Mouse (Mus musculus) brain, embryonic 14.5 days (tissue): Measurements from ENCODE around the gene Csl. TPM values are rescaled to one million over a fixed set of nuclear protein-coding genes. Genes with fewer than 3 reads are reported as not detected.

Experiments used
- DNase-seq: peaks from one replicate; pipeline ENCODE4 v3.0.0-alpha.2; 2011; ENCODE audit warnings: low read depth
- CTCF ChIP-seq: fragments of 200-500 bp; IDR thresholded peaks from 2 replicates; pipeline ENCODE4 v1.5.1; 2012; ENCODE audit warnings: inconsistent platforms, mild to moderate bottlenecking, moderate library complexity, borderline replicate concordance; ENCODE audit not compliant: insufficient read depth, insufficient read length; ENCODE audit errors: extremely low read depth
- POLR2A ChIP-seq: fragments of 200-500 bp; IDR thresholded peaks from 2 replicates; pipeline ENCODE4 v1.6.1; 2012; ENCODE audit warnings: mild to moderate bottlenecking, inconsistent platforms, borderline replicate concordance; ENCODE audit not compliant: poor library complexity, insufficient read depth, insufficient read length, severe bottlenecking; ENCODE audit errors: extremely low read depth
- polyA plus RNA-seq: library from polyadenylated mRNA; depleted of rRNA; stranded (reverse); fragments of >200 nt; gene quantifications from 2 replicates; pipeline ENCODE4 v1.2.3, GENCODE M21; 2012; rRNA removed

The Csl gene
- 0.05 TPM in 1 of 2 replicates, not detected in the other for polyA plus RNA-seq

GRCm38 (mm10) chr10:99759558-99759957 is at the start of gene Csl:
Gene Csl, minus strand, starts transcription at chr10:99759658.
- TF ChIP-seq CTCF (no peak), POLR2A (no peak)
- no peak for DNase-seq

DNA sequence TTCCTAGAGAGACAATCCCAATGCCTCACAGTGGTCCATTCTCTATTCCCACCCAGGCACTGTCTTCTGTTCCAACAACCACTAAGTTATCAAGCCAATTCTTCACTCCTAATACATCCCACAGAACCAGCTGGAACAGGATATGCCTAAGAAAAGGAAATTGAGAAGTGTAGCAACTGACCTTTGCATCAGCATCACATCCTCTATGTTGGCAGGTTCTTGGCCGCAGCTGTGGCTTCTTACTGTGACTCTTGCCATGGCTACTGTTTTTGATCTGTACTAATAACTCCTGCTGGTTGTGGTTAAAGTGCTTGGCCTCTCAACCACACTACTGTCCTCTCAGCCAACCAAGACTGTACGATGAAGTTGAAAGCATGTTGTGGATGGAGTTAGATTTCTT is 30.0 kb upstream of the Csl start:
- no peak for DNase-seq
- TF ChIP-seq POLR2A (no peak), CTCF (no peak)

DNA sequence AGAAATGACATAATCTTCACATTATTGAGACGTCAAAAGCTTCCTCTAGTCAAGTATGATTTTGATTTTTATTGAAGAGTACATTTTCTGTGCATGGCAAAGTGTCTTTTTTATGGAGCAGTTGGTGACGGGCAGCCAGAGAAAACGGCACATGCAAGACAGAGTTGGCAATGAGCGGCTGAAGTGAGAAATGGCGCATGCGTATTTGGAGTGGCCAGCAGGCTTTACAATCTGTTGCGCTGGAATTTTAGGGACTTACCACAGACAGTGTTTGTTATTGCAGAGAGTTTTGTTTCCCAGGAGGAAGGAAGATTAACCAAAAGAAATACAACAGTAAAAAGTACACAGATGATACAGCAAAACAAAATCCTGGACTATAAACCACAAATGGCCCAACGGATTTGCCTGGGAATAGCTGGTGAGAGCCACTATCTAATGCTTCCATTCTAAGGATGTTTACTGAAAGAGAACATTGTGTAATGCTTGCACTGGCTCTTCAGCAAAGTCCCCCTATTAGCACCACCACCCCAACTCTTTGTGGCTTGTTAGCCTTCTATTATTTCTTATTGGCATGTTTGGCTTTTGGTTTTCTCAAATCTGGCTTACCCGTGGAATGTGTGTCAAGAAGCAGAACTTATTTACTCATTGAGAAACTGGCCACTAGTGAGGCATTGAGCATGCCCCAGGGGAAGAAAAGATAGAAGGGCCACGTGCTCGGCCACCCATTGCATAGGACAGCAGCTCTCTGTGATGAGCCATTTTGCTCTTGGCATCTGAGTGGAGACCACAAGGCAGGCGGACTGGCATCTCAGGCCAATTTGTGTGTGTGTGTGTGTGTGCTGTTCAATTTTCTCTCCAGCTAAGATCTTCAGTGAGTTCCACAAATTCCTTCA is 15.0 kb upstream of the Csl start:
- TF ChIP-seq CTCF (no peak), POLR2A (no peak)
- peak; percentile 18 for DNase-seq

DNA sequence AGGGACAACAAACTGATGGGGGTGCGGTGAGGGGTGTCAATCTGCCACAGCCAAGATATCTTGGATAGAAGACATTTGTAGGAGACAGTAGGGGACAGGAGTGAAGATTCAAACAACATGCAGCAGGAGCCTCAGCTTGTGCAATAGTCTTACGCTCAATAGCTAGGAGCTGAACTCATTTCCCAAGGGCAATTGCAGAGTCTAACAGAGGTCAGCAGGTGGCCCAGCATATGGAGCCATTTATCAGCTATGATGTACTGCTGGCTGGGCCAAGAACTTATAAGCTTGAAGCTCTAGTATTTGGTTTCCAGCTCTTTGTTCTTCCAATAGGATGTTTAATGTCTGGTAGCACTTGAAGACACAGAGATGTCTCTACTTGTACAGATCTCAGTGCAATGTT is 9.3 kb downstream of the Csl start:
- no peak for DNase-seq
- TF ChIP-seq CTCF (no peak), POLR2A (no peak)

DNA sequence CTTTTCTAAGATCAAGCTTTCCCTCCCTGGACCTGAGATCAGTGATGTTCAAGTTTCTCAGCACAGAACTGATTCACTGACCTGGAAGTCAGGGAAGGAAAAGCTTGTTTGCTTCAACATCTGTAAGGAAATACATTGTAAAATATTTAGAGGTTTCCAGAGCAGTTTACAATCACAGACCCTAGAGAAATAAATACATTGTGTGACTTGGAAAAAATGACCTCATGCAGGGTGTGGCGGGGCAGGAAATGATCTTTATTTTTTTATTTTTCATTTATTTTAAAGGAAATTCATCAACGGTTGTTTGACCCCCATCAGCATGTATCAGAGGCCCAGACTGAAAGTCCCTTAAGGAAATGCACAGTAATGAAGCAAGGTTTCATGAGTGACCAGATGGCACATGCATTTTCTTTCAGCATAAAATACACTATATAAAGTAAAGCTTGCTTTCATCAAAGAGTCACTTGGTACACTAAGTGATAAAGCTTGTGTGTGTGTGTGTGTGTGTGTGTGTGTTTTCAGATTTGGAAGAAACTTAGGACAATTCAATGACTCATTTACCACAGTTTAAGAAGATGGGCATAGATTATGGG is 10.7 kb downstream of the Csl start:
- DNase-seq: no peak
- TF ChIP-seq CTCF (no peak), POLR2A (no peak)

GRCm38 (mm10) chr10:99748009-99748408 is 11.4 kb downstream of the Csl start:
- no peak for DNase-seq

GRCm38 (mm10) chr10:99741609-99742280 is 17.7 kb downstream of the Csl start:
- DNase-seq: no peak

More at GRCm38 (mm10) chr10:99748009-99748408, 11.4 kb downstream of the Csl start:
- no peak for TF ChIP-seq POLR2A
- no peak for TF ChIP-seq CTCF

GRCm38 (mm10) chr10:99713129-99713528 is 46.3 kb downstream of the Csl start:
- DNase-seq: peak; percentile 44
- no peak for TF ChIP-seq CTCF
- no peak for TF ChIP-seq POLR2A

More at GRCm38 (mm10) chr10:99741609-99742280, 17.7 kb downstream of the Csl start:
- TF ChIP-seq CTCF (no peak), POLR2A (no peak)

- no peak for TF ChIP-seq POLR2A
- no peak for TF ChIP-seq CTCF
- DNase-seq: no peak
Measured at GRCm38 (mm10) chr10:99711567-99711966, 47.9 kb downstream of the Csl start.
